Mouse (Mus musculus) brain, embryonic 14.5 days (tissue): ENCODE results near the gene Vwde. TPM values are rescaled to one million over a fixed set of nuclear protein-coding genes. Genes with fewer than 3 reads are reported as not detected.
A peak's percentile ranks its signal among the peaks of the same experiment; 100 is the strongest.

Experiments
- DNase-seq: peaks from one replicate; pipeline ENCODE4 v3.0.0-alpha.2; 2011; ENCODE audit warnings: low read depth
- CTCF ChIP-seq: fragments of 200-500 bp; IDR thresholded peaks from 2 replicates; pipeline ENCODE4 v1.5.1; 2012; ENCODE audit warnings: inconsistent platforms, mild to moderate bottlenecking, moderate library complexity, borderline replicate concordance; ENCODE audit not compliant: insufficient read depth, insufficient read length; ENCODE audit errors: extremely low read depth
- POLR2A ChIP-seq: fragments of 200-500 bp; IDR thresholded peaks from 2 replicates; pipeline ENCODE4 v1.6.1; 2012; ENCODE audit warnings: mild to moderate bottlenecking, inconsistent platforms, borderline replicate concordance; ENCODE audit not compliant: poor library complexity, insufficient read depth, insufficient read length, severe bottlenecking; ENCODE audit errors: extremely low read depth
- polyA plus RNA-seq: library from polyadenylated mRNA; depleted of rRNA; stranded (reverse); fragments of >200 nt; gene quantifications from 2 replicates; pipeline ENCODE4 v1.2.3, GENCODE M21; 2012; rRNA removed

Vwde gene
- polyA plus RNA-seq, 1 experiment: 0.19 TPM

DNA sequence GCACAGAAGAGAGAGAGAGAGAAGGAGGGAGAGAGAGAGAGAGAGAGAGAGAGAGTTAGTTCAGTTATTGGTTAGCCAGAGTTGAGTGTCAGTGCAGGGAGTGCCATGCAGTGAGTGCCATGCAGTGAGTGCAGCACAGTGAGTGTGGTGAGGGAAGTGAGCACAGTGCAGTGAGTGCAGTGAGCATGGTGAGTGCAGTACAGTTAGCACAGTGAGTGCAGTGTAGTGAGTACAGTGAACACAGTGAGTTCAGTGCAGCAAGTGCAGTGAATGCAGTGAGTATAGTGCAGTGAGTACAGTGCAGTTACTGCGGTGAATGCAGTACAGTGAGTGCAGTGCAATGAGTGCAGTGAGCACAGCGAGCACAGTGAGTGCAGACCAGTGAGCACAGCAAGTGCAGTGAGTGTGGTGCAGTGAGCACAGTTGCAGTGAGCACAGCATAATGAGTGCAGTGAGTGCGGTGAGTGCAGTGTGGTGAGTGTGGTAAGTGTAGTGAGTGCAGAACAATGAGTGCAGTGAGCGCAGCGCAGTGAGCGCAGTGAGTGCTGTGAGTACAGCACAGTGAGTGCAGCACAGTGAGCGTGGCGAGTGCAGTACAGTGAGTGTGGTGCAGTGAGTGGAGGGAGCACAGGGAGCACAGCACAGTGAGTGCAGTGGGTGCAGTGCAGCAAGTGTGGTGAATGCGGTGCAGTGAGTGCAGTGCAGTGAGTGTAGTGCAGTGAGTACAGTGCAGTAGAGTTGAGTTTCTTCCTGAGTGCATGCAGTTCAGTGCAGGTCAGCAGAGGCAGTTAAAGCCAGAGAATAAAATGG, 70.7 kb downstream of the Vwde start:
- no peak for DNase-seq
- TF ChIP-seq CTCF: no peak
- no peak for TF ChIP-seq POLR2A

DNA sequence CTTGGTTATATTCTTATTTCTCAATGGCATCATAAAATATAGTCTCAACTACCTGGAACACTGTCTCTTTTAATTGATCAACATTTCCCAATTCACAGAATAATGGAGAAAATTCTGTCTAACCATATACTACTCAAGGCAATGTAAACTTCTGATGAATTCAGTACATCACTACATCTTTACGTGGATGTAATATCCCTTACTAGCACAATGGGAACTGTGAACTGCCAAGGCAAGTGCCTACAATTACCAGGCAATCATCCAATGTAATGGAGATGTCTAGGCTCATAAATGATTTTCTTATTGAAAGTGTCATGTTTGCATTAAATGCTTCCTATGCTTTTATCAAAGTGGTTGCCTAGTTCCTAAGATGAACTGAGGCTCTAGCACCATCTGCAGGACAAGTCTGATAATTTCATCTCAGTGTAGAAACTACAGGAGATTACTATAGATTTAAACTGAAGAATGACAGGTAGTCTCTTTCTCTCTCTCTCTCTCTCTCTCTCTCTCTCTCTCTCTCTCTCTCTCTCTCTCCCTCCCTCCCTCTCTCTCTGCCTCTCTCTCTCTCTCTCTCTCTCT, 72.6 kb downstream of the Vwde start:
- TF ChIP-seq CTCF (0 out of 2 replicates have a peak, but pooled peaks have one; percentile 13), POLR2A (no peak)
- peak; percentile 85 for DNase-seq

DNA sequence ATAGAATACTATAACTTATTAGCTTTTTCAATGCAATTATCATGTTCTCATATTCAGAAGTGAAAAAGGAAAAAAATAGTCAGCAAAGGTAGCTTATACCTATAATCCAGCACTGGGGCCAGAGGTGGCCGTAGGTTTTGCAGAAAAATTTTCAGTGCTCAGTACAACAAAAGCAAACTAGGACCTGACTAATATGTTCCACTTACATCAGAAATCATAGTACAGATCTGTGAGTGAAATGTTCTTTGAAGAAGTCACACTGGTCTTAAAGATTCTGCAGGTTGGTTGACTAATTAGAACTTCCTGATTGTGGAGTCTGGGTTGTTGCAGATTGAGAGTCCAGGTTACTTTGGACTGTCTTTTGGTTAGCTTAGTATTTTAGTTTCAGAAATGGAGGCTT, 87.5 kb downstream of the Vwde start:
- DNase-seq: no peak
- TF ChIP-seq CTCF (no peak), POLR2A (no peak)

DNA sequence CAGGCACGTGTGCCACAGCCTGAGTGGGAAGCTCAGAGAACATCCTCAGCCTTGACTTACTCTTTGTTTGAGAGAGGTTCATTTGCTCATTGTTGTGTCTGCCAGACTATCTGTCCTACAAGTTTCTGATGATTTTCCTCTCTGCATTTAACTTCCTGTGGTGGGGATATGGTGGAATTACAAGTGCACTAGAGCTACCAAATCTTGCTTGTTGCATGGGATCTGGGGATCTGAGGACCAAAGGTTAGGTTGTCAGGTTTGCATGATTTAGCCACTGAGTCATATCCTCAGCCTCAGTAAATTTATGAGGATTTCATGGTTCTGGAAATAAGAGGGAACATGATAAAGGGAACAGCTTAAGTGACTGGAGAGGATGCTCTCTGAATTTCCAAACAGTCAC, 116.1 kb downstream of the Vwde start:
- TF ChIP-seq CTCF (no peak), POLR2A (no peak)
- DNase-seq: no peak

Other genes starting within 250 kb of the Vwde start
- 19.4 and 28.0 TPM in 2 replicates for gene Tmem106b, start 155.2 kb downstream of the Vwde start, polyA plus RNA-seq